In genomic region chr15:12119129-12119466, GRCm38 (mm10) we compare ENCODE assay signal across 8 mouse cellular contexts. TPM values are rescaled to one million over a fixed set of nuclear protein-coding genes. Genes with fewer than 3 reads are reported as not detected.
DNase-seq lines count a peak whose midpoint lies in the region; ATAC-seq lines count a peak whose summit lies in the region.

No protein-coding gene starts in this region.

- H3K27me3 ChIP-seq in forebrain, embryonic 11.5 days (ENCODE audit: control insufficient read depth, insufficient read depth, low read length): no peaks in the 10 kb centered on the region; the same call in 1 of the 2 replicates
- H3K27me3 ChIP-seq in liver, embryonic 12.5 days (replicated peaks): no peaks in the 10 kb centered on the region

- no peak overlapping the region for H3K27ac ChIP-seq in forebrain, embryonic 11.5 days (ENCODE audit: low read depth, low read length)
- H3K27ac ChIP-seq in liver, embryonic 12.5 days: peak overlapping the region; percentile 90

- no peak for ATAC-seq in forebrain, embryonic 11.5 days (replicated peaks; ENCODE audit: low FRiP score)
- peak; percentile 28; the same call in 1 of the 2 replicates for ATAC-seq in liver, embryonic 12.5 days
- no peak for ATAC-seq in erythroid progenitor cell, adult 5-6 weeks (replicated peaks; ENCODE audit: low FRiP score, poor library complexity, severe bottlenecking)

- peak; percentile 35 for DNase-seq in embryo, embryonic 11 days
- no peak for DNase-seq in embryo, embryonic 10 days (ENCODE audit: low spot score)
- DNase-seq in 3T3-L1 (ENCODE audit: low read depth, low spot score): peak; percentile 51
- DNase-seq in forebrain, embryonic 11.5 days (ENCODE audit: low spot score): no peak
- DNase-seq in ovary, adult 18-20 months (ENCODE audit: low spot score): no peak
- no peak for DNase-seq in left cerebral cortex, adult 9 months (ENCODE audit: low spot score in 2 of 2)

- no peaks in the 10 kb centered on the region for H3K9me3 ChIP-seq in forebrain, embryonic 11.5 days (ENCODE audit: control insufficient read depth, low read length)
- H3K9me3 ChIP-seq in liver, embryonic 12.5 days (replicated peaks): no peaks in the 10 kb centered on the region

- peak overlapping the region; percentile 97 for H3K9ac ChIP-seq in forebrain, embryonic 11.5 days (ENCODE audit: low read length)
- peak overlapping the region; percentile 99 for H3K9ac ChIP-seq in liver, embryonic 12.5 days

- H3K4me2 ChIP-seq in forebrain, embryonic 11.5 days (ENCODE audit: low read depth, low read length, severe bottlenecking): peak overlapping the region; percentile 73
- H3K4me2 ChIP-seq in liver, embryonic 12.5 days: peak overlapping the region; percentile 80

- WGBS in forebrain, embryonic 11.5 days: 15% methylated on average over 7 of the region's 7 CpGs
- WGBS in liver, embryonic 12.5 days (ENCODE audit: insufficient replicate concordance): 10% methylated on average over 7 of the region's 7 CpGs

- peaks cover 5% of the 10 kb centered on the region; the same call in 1 of the 2 replicates for H3K4me1 ChIP-seq in forebrain, embryonic 11.5 days (replicated peaks; ENCODE audit: control insufficient read depth, insufficient read depth, low read length)
- H3K4me1 ChIP-seq in liver, embryonic 12.5 days: peaks cover 43% of the 10 kb centered on the region

- H3K4me3 ChIP-seq in forebrain, embryonic 11.5 days (ENCODE audit: low read depth, low read length): peak overlapping the region; percentile 98
- H3K4me3 ChIP-seq in liver, embryonic 12.5 days: peak overlapping the region; percentile 97

- H3K36me3 ChIP-seq in forebrain, embryonic 11.5 days (ENCODE audit: control insufficient read depth, insufficient read depth, low read length): no peaks in the 10 kb centered on the region
- peaks cover 15% of the 10 kb centered on the region for H3K36me3 ChIP-seq in liver, embryonic 12.5 days

RNA-seq across cellular contexts. Expression of gene Zfr, which starts 1.5 kb away (rescaled TPM):
- 128 and 136 TPM in 2 replicates for polyA plus RNA-seq in forebrain, embryonic 11.5 days (2014; fragmentation: Nextera tagmentation; extraction: Ambion mirVana)
- 55.4 and 56.3 TPM in 2 replicates for polyA plus RNA-seq in liver, embryonic 12.5 days (2016; fragmentation: Nextera tagmentation; extraction: Ambion mirVana)
- 73.9 and 80.1 TPM in 2 replicates for total RNA-seq in erythroid progenitor cell, adult 5-6 weeks (2015; ENCODE audit: low replicate concordance)
- 45.5 and 53.8 TPM in 2 replicates for total RNA-seq in erythroid progenitor cell, adult 5-6 weeks (2017; ENCODE audit: low replicate concordance)

Comparison
In these comparisons a context has a peak if more than half of its experiments do, and no peak if none do; other contexts are left out.
1. DNase-seq: peak in embryo, embryonic 11 days (single experiment) and 3T3-L1 (single experiment); none in embryo, embryonic 10 days (single experiment), forebrain, embryonic 11.5 days (single experiment), ovary, adult 18-20 months (single experiment) and left cerebral cortex, adult 9 months (0 of 2).